Mouse (Mus musculus): ENCODE measurements around the gene Lsamp. TPM values are rescaled to one million over a fixed set of nuclear protein-coding genes. Genes with fewer than 3 reads are reported as not detected.

The Lsamp gene
- polyA plus RNA-seq, 1 experiment from 2014 or later, result 8.2 TPM

DNA sequence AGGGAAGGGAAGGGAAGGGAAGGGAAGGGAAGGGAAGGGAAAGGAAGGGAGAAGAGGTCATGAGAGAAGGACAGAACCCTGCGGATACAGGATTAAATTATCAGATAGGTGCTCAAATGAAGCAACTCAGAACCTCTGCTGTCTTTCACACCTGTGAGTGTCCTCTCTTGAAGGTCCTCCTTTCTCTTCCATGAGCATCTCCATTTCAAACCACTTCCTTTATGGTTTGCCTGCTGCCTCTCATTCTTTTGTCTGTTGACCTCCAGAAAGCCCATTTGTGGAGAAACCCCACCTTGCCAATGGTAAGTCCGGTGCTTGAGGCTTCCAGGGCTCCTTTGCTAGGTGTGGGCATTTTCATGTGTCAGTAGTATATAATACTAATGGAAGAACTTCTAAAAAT, 2141.9 kb downstream of the Lsamp start:
- Histone ChIP-seq H3K4me3 (replicated peaks; ENCODE audit: low read length) (no peak overlapping the region), H3K9ac (ENCODE audit: low read length) (no peak overlapping the region), H3K27ac (ENCODE audit: low read length) (no peak overlapping the region), H3K4me2 (ENCODE audit: low read depth, low read length) (no peak overlapping the region), H3K9me3 (replicated peaks; ENCODE audit: control insufficient read depth, low read length) (no peaks in the 10 kb centered on the region), H3K27me3 (ENCODE audit: control insufficient read depth, insufficient read depth, low read length) (no peaks in the 10 kb centered on the region), H3K36me3 (ENCODE audit: control insufficient read depth, insufficient read depth, low read length) (no peaks in the 10 kb centered on the region), H3K4me1 (ENCODE audit: control insufficient read depth, insufficient read depth, low read length) (no peaks in the 10 kb centered on the region)
- ATAC-seq (ENCODE audit: insufficient read depth, low FRiP score), result no peak
- 86% methylated on average over 2 of the region's 2 CpGs for WGBS

DNA sequence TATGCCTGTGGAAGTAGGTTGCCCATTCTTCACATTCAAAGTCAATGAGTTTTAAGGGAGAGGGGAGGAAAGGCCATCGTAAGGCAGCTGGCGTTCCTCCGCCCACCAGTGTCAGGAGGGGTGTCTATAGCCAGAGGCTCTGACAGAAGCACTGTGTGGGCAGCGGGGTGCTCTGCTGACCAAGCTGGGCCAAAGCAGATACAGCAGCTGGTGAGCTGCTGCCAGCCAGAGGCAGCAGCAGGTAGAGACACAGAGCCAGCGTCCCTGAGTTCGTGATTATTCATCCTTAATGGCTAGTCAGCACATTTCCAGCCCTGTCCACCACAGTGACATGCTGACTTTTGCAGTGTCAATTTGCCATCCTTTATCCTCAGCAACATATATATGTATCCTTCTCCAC, 2163.0 kb downstream of the Lsamp start:
- Histone ChIP-seq H3K4me2 (ENCODE audit: low read depth, low read length) (no peak overlapping the region), H3K4me1 (ENCODE audit: control insufficient read depth, insufficient read depth, low read length) (no peaks in the 10 kb centered on the region), H3K4me3 (replicated peaks; ENCODE audit: low read length) (no peak overlapping the region), H3K9ac (ENCODE audit: low read length) (no peak overlapping the region), H3K27ac (ENCODE audit: low read length) (no peak overlapping the region), H3K9me3 (replicated peaks; ENCODE audit: control insufficient read depth, low read length) (no peaks in the 10 kb centered on the region), H3K27me3 (ENCODE audit: control insufficient read depth, insufficient read depth, low read length) (no peaks in the 10 kb centered on the region), H3K36me3 (ENCODE audit: control insufficient read depth, insufficient read depth, low read length) (no peaks in the 10 kb centered on the region)
- no peak for ATAC-seq (ENCODE audit: insufficient read depth, low FRiP score)
- 86% methylated on average over 6 of the region's 6 CpGs for WGBS

DNA sequence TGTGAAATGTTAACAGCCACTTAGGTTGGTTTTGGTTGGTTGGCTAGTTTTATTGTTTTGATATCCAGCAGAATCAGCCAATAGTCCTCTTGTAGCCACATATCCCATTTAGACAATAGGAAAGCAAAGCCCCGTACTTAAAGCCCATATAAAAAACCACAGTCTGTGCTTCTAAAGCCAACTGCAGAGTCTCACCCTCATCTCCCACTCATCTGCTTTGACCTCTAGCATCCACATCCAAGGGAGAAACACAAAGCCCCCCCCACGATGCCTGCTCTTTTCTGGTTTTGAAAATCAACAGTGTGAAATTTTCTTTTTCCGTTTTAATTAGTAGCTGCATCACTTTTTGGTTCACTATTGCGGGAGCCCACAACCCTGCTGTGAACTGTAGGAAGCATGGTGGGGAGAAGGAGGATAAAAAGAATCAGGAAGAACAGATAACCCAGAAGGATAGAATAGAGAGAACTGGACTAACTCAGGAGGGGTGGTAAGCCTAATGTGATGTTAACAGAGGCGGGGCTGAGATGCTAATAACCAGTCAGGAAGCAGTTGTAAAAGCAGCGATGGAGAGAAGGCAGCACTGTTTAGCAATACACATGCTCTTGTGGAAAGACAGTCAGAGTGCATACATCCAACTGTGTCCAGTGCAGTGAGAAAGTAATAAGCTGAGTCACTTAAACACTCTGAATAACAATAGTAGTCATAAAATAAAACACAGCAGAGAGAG, 2165.2 kb downstream of the Lsamp start:
- Histone ChIP-seq H3K9me3 (replicated peaks; ENCODE audit: control insufficient read depth, low read length) (no peaks in the 10 kb centered on the region), H3K4me2 (ENCODE audit: low read depth, low read length) (no peak overlapping the region), H3K27me3 (ENCODE audit: control insufficient read depth, insufficient read depth, low read length) (no peaks in the 10 kb centered on the region), H3K4me1 (ENCODE audit: control insufficient read depth, insufficient read depth, low read length) (0 out of 2 replicates have a peak, but pooled peaks cover 4% of the 10 kb centered on the region), H3K9ac (ENCODE audit: low read length) (no peak overlapping the region), H3K36me3 (ENCODE audit: control insufficient read depth, insufficient read depth, low read length) (no peaks in the 10 kb centered on the region), H3K4me3 (replicated peaks; ENCODE audit: low read length) (no peak overlapping the region), H3K27ac (ENCODE audit: low read length) (no peak overlapping the region)
- no peak for ATAC-seq (ENCODE audit: insufficient read depth, low FRiP score)
- 69% methylated on average over 6 of the region's 6 CpGs for WGBS

DNA sequence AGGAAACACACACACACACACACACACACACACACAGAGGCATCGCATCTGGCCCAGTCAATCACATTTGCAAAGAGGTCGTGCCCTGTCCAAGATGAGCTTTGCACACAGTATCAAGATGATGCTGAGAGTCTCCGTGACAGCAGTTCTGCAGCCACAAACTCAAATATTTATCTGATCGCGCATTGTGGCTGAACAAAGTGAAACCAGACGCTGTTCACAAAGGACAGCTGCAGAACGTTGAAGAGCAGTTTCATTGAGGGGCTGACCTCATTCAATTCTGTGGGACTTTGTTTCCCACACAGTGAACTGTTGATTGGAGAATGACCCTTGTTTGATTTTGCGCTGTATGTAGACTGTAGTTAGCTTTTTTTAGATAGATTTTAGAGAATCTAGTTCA, 2168.5 kb downstream of the Lsamp start:
- no peak overlapping the region for H3K9ac ChIP-seq (ENCODE audit: low read length)
- H3K36me3 ChIP-seq (ENCODE audit: control insufficient read depth, insufficient read depth, low read length), result no peaks in the 10 kb centered on the region
- 19% methylated on average over 8 of the region's 8 CpGs for WGBS
- no peak overlapping the region for H3K27ac ChIP-seq (ENCODE audit: low read length)
- no peaks in the 10 kb centered on the region for H3K27me3 ChIP-seq (ENCODE audit: control insufficient read depth, insufficient read depth, low read length)
- no peak overlapping the region; the same call in 1 of the 2 replicates for H3K4me3 ChIP-seq (replicated peaks; ENCODE audit: low read length)
- H3K4me1 ChIP-seq (ENCODE audit: control insufficient read depth, insufficient read depth, low read length), result 0 out of 2 replicates have a peak, but pooled peaks cover 4% of the 10 kb centered on the region
- no peak for ATAC-seq (ENCODE audit: insufficient read depth, low FRiP score)
- H3K4me2 ChIP-seq (ENCODE audit: low read depth, low read length), result peak overlapping the region; percentile 43
- no peaks in the 10 kb centered on the region for H3K9me3 ChIP-seq (replicated peaks; ENCODE audit: control insufficient read depth, low read length)

DNA sequence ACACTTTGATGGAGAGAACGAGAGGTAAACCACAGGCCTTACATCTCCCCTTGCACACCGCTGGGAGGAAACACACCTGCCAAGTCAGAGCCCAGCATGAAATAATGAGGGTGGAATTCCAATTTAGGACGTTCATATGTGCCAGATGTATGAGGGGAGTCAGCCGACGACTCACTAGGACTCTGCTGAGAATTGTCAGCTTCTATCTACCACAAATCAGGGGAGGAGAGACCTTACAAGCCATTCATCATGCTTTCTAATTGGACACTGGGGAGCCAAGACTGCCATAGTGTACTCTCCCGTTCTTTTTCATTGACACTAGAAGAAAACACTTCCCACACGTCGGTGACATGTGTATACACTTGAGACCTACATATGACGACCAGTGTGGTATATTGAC, 2173.7 kb downstream of the Lsamp start:
- Histone ChIP-seq H3K27me3 (ENCODE audit: control insufficient read depth, insufficient read depth, low read length) (no peaks in the 10 kb centered on the region), H3K36me3 (ENCODE audit: control insufficient read depth, insufficient read depth, low read length) (no peaks in the 10 kb centered on the region), H3K9me3 (replicated peaks; ENCODE audit: control insufficient read depth, low read length) (no peaks in the 10 kb centered on the region), H3K27ac (ENCODE audit: low read length) (no peak overlapping the region), H3K4me1 (ENCODE audit: control insufficient read depth, insufficient read depth, low read length) (no peaks in the 10 kb centered on the region), H3K4me2 (ENCODE audit: low read depth, low read length) (no peak overlapping the region), H3K9ac (ENCODE audit: low read length) (no peak overlapping the region), H3K4me3 (replicated peaks; ENCODE audit: low read length) (no peak overlapping the region)
- no peak for ATAC-seq (ENCODE audit: insufficient read depth, low FRiP score)
- 54% methylated on average over 9 of the region's 9 CpGs for WGBS

DNA sequence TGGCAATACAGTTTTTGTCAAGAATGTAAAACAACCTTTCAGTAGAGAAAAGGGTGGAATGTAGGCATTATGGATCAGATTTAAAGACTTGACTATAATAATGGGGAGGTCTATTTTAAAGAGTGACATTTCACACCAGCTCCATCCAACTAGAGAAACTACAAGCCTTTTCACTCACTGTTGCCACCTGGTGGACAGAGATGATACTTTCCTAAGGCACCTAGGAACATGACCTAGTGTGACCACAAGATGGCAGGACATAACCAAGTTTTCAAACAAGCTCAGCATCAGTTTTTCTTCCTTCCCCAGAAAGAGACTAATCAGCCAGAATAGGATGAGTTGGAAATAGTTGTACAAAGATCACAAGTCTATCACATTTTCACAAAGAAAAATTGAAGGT, 2180.8 kb downstream of the Lsamp start:
- Histone ChIP-seq H3K27me3 (ENCODE audit: control insufficient read depth, insufficient read depth, low read length) (no peaks in the 10 kb centered on the region), H3K4me3 (replicated peaks; ENCODE audit: low read length) (no peak overlapping the region), H3K4me2 (ENCODE audit: low read depth, low read length) (no peak overlapping the region), H3K4me1 (ENCODE audit: control insufficient read depth, insufficient read depth, low read length) (no peaks in the 10 kb centered on the region), H3K36me3 (ENCODE audit: control insufficient read depth, insufficient read depth, low read length) (no peaks in the 10 kb centered on the region), H3K27ac (ENCODE audit: low read length) (no peak overlapping the region), H3K9me3 (replicated peaks; ENCODE audit: control insufficient read depth, low read length) (no peaks in the 10 kb centered on the region), H3K9ac (ENCODE audit: low read length) (no peak overlapping the region)
- ATAC-seq (ENCODE audit: insufficient read depth, low FRiP score), result no peak

DNA sequence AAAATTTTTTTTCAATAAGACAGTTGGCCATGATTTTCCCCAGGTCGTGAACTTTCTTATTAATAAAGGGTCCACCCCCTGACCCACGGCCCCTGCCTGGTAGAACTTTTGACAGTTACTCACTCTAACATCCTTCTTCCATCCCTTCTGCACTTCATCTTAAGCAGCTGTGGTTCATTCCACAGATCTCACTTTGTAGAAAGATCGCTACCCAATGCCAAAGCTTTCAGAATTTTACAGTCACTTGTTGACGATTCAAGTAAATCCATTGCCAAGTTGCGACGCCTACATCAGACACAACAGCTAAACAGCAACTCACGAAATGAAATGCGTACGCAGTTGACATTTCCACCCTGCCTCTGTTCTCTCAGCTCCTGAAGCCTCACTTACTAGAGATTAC, 2184.1 kb downstream of the Lsamp start:
- H3K9ac ChIP-seq (ENCODE audit: low read length), result no peak overlapping the region
- H3K27me3 ChIP-seq (ENCODE audit: control insufficient read depth, insufficient read depth, low read length), result no peaks in the 10 kb centered on the region
- H3K4me2 ChIP-seq (ENCODE audit: low read depth, low read length), result no peak overlapping the region
- WGBS, result 90% methylated on average over 9 of the region's 9 CpGs
- no peaks in the 10 kb centered on the region for H3K9me3 ChIP-seq (replicated peaks; ENCODE audit: control insufficient read depth, low read length)
- no peaks in the 10 kb centered on the region for H3K4me1 ChIP-seq (ENCODE audit: control insufficient read depth, insufficient read depth, low read length)
- no peak for ATAC-seq (ENCODE audit: insufficient read depth, low FRiP score)
- H3K27ac ChIP-seq (ENCODE audit: low read length), result no peak overlapping the region
- H3K4me3 ChIP-seq (replicated peaks; ENCODE audit: low read length), result no peak overlapping the region
- H3K36me3 ChIP-seq (ENCODE audit: control insufficient read depth, insufficient read depth, low read length), result no peaks in the 10 kb centered on the region

DNA sequence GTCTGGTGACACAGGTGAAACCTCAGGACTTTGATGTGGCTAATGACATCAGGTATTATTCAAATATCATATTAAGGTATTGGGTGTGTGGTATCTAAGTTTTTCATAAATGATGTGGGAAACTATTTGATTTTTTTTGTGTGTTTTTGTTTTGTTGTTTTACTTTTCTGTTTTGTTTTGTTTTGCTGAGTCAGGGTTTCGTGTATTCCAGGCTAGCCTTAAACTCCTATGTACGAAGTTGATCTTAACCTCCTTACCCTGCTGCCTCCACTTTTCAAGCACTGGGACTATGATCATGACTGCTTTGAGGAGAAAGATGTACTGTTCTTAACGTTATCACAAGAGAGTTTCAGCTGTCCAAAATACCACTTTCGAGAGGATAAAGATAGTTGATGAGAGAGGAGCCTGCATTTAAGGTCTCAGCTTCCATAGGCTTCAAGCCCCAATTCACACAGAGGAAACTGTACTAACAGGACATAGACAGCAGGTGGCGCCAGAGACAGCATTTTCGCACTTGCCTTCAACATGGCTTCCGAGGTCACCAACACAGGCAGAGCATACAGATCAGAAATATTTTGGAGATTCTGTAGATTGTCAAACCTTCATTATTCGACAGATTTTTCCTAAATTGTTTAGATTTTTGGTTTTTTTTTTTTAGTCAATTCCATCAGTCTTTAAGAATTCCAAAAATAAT, 2185.4 kb downstream of the Lsamp start:
- Histone ChIP-seq H3K36me3 (ENCODE audit: control insufficient read depth, insufficient read depth, low read length) (no peaks in the 10 kb centered on the region), H3K27me3 (ENCODE audit: control insufficient read depth, insufficient read depth, low read length) (no peaks in the 10 kb centered on the region), H3K4me3 (replicated peaks; ENCODE audit: low read length) (no peak overlapping the region), H3K4me2 (ENCODE audit: low read depth, low read length) (no peak overlapping the region), H3K27ac (ENCODE audit: low read length) (no peak overlapping the region), H3K4me1 (ENCODE audit: control insufficient read depth, insufficient read depth, low read length) (no peaks in the 10 kb centered on the region), H3K9me3 (replicated peaks; ENCODE audit: control insufficient read depth, low read length) (no peaks in the 10 kb centered on the region), H3K9ac (ENCODE audit: low read length) (no peak overlapping the region)
- ATAC-seq (ENCODE audit: insufficient read depth, low FRiP score), result no peak
- WGBS, result 25% methylated on average over 8 of the region's 8 CpGs

DNA sequence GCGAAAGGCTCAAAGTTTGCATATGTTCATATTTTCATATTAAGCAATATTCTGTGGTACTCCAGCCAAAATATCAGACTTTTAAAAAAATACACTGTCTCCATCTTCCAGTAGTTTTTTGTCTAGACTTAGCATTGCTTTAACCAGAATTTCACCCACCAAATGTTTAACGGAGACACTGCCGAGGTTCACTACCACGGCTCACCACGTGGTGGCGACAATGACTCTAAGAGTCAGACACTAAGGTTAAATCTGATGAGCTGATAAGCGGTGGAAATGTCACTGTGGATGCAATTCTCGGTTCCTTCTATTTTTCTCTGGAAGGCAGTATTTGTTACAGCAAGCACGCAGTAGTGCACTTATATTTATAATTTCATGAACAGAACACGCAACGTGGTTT, 2188.3 kb downstream of the Lsamp start:
- no peaks in the 10 kb centered on the region for H3K4me1 ChIP-seq (ENCODE audit: control insufficient read depth, insufficient read depth, low read length)
- H3K9ac ChIP-seq (ENCODE audit: low read length), result no peak overlapping the region
- ATAC-seq (ENCODE audit: insufficient read depth, low FRiP score), result no peak
- H3K4me3 ChIP-seq (replicated peaks; ENCODE audit: low read length), result no peak overlapping the region
- H3K27me3 ChIP-seq (ENCODE audit: control insufficient read depth, insufficient read depth, low read length), result no peaks in the 10 kb centered on the region
- H3K4me2 ChIP-seq (ENCODE audit: low read depth, low read length), result no peak overlapping the region
- H3K9me3 ChIP-seq (replicated peaks; ENCODE audit: control insufficient read depth, low read length), result no peaks in the 10 kb centered on the region
- WGBS, result 30% methylated on average over 11 of the region's 11 CpGs
- no peak overlapping the region for H3K27ac ChIP-seq (ENCODE audit: low read length)
- H3K36me3 ChIP-seq (ENCODE audit: control insufficient read depth, insufficient read depth, low read length), result no peaks in the 10 kb centered on the region

Measured in stomach, embryonic 16.5 days (tissue).